15 mouse cellular contexts compared by ENCODE assay signal in genomic region chr16:70523566-70523965, GRCm38 (mm10).
"Had no signal": no experiment of that assay in that cellular context is flagged by ENCODE, and none has a peak within 500 bp of the region (broad histone marks: within the 10 kb centered on the region; RNA-seq: fewer than 3 reads in every experiment).

No protein-coding gene starts in this region.

- H3K27ac ChIP-seq: midbrain, embryonic 10.5 days; midbrain, embryonic 12.5 days; neural tube, embryonic 12.5 days; stomach, embryonic 15.5 days; stomach, postnatal 0 days had no signal

- H3K27me3 ChIP-seq: midbrain, embryonic 12.5 days; neural tube, embryonic 12.5 days; stomach, embryonic 15.5 days had no signal

- ATAC-seq: midbrain, embryonic 16.5 days had no signal

- H3K4me1 ChIP-seq: midbrain, embryonic 10.5 days; midbrain, embryonic 12.5 days; neural tube, embryonic 12.5 days; stomach, embryonic 15.5 days had no signal

- H3K4me2 ChIP-seq: lung, embryonic 14.5 days; midbrain, embryonic 12.5 days; neural tube, embryonic 12.5 days; stomach, embryonic 15.5 days had no signal

- H3K4me3 ChIP-seq: midbrain, embryonic 10.5 days; midbrain, embryonic 12.5 days; myocyte; neural tube, embryonic 12.5 days; stomach, embryonic 15.5 days had no signal

- H3K9ac ChIP-seq: lung, embryonic 14.5 days; midbrain, embryonic 12.5 days; neural tube, embryonic 12.5 days; stomach, embryonic 15.5 days had no signal

- DNase-seq: lung, adult 18-20 months; lung, embryonic 14.5 days; lung, postnatal 10 days; lung, postnatal 4 days; right cerebral cortex, postnatal 14 days; thymus, adult 2 months; thymus, postnatal 25 days; thymus, postnatal 4 days had no signal

- H3K36me3 ChIP-seq: midbrain, embryonic 10.5 days; midbrain, embryonic 12.5 days; neural tube, embryonic 12.5 days; stomach, embryonic 15.5 days had no signal

- H3K9me3 ChIP-seq: midbrain, embryonic 10.5 days; midbrain, embryonic 12.5 days; neural tube, embryonic 12.5 days; stomach, embryonic 15.5 days had no signal
